Comparison of ENCODE assay signal across 29 mouse cellular contexts in genomic region chr14:104935956-104936355, GRCm38 (mm10).
DNase-seq lines count a peak whose midpoint lies in the region; ATAC-seq and TF ChIP-seq lines count a peak whose summit lies in the region.
"Had no signal": no experiment of that assay in that cellular context is flagged by ENCODE, and none has a peak within 500 bp of the region (broad histone marks: within the 10 kb centered on the region; RNA-seq: fewer than 3 reads in every experiment).

No protein-coding gene starts in this region.

- no peak for TF ChIP-seq EP300 in CH12.LX (IDR thresholded peaks at IDR 0.05; ENCODE audit: low read length)

- no peak for ATAC-seq in kidney, embryonic 15.5 days (replicated peaks; ENCODE audit: low FRiP score)
- ATAC-seq: CD4-positive, CD25-positive, alpha-beta regulatory T cell, adult 4 months; forebrain, embryonic 15.5 days; hindbrain, embryonic 16.5 days; intestine, embryonic 15.5 days had no signal

- WGBS in kidney, embryonic 15.5 days, result 66% methylated on average over 11 of the region's 11 CpGs

- H3K9ac ChIP-seq in CH12.LX (ENCODE audit: insufficient read depth, low read depth), result no peak overlapping the region
- no peak overlapping the region for H3K9ac ChIP-seq in ES-E14 (ENCODE audit: insufficient read depth, low read depth, low read length, poor library complexity, severe bottlenecking)
- no peak overlapping the region for H3K9ac ChIP-seq in kidney, embryonic 15.5 days
- H3K9ac ChIP-seq: embryonic facial prominence, embryonic 13.5 days; forebrain, embryonic 12.5 days; forebrain, embryonic 15.5 days; heart, embryonic 12.5 days; heart, embryonic 15.5 days; hindbrain, embryonic 13.5 days; intestine, embryonic 15.5 days had no signal

- H3K36me3 ChIP-seq in CH12.LX (replicated peaks in 1 of 2; ENCODE audit: control insufficient read depth in 1 of 2, insufficient read depth in 1 of 2, low read length in 1 of 2) (no peaks in the 10 kb centered on the region), E14TG2a.4 (ENCODE audit: insufficient read depth, low read length) (no peaks in the 10 kb centered on the region), ES-E14 (ENCODE audit: control insufficient read depth, insufficient read depth, low read length, poor library complexity, severe bottlenecking) (no peaks in the 10 kb centered on the region)
- no peaks in the 10 kb centered on the region for H3K36me3 ChIP-seq in kidney, embryonic 15.5 days
- H3K36me3 ChIP-seq: embryonic facial prominence, embryonic 10.5 days; embryonic facial prominence, embryonic 13.5 days; forebrain, embryonic 12.5 days; forebrain, embryonic 15.5 days; G1E; heart, embryonic 12.5 days; heart, embryonic 15.5 days; hindbrain, embryonic 10.5 days; hindbrain, embryonic 13.5 days; intestine, embryonic 15.5 days had no signal

- no peak for TF ChIP-seq POLR2A in CH12.LX (IDR thresholded peaks at IDR 0.05; ENCODE audit: low read depth, low read length)

- H3K79me2 ChIP-seq in CH12.LX (replicated peaks; ENCODE audit: control insufficient read depth, extremely low read depth, insufficient read depth, poor library complexity, severe bottlenecking), result no peaks in the 10 kb centered on the region

- H3K27me3 ChIP-seq in CH12.LX (replicated peaks) (no peaks in the 10 kb centered on the region), E14TG2a.4 (ENCODE audit: insufficient read depth, low read length) (no peaks in the 10 kb centered on the region)
- H3K27me3 ChIP-seq in kidney, embryonic 15.5 days, result no peaks in the 10 kb centered on the region
- H3K27me3 ChIP-seq: embryonic facial prominence, embryonic 13.5 days; forebrain, embryonic 12.5 days; forebrain, embryonic 15.5 days; heart, embryonic 12.5 days; heart, embryonic 15.5 days; hindbrain, embryonic 13.5 days; intestine, embryonic 15.5 days had no signal

- H3K9me3 ChIP-seq in CH12.LX (replicated peaks; ENCODE audit: low read length) (no peaks in the 10 kb centered on the region), E14TG2a.4 (ENCODE audit: low read length) (no peaks in the 10 kb centered on the region), ES-E14 (ENCODE audit: control insufficient read depth, insufficient read depth, low read depth, low read length) (no peaks in the 10 kb centered on the region)
- no peaks in the 10 kb centered on the region for H3K9me3 ChIP-seq in kidney, embryonic 15.5 days (replicated peaks)
- H3K9me3 ChIP-seq: embryonic facial prominence, embryonic 10.5 days; embryonic facial prominence, embryonic 13.5 days; forebrain, embryonic 12.5 days; forebrain, embryonic 15.5 days; heart, embryonic 12.5 days; heart, embryonic 15.5 days; hindbrain, embryonic 10.5 days; hindbrain, embryonic 13.5 days; intestine, embryonic 15.5 days had no signal

- dilution Hi-C loops in CH12.LX (cut with MboI; ENCODE audit: extremely low pct_ligation_motif_present, extremely low pct_unique_long_range_greater_than_20kb, low sequenced_read_pairs), result no loop called here

- H3K4me1 ChIP-seq in CH12.LX (ENCODE audit: control insufficient read depth in 1 of 2, insufficient read depth in 2 of 2) (no peaks in the 10 kb centered on the region), E14TG2a.4 (replicated peaks; ENCODE audit: low read depth, low read length) (peaks cover 11% of the 10 kb centered on the region; the same call in 1 of the 2 replicates), ES-E14 (ENCODE audit: control insufficient read depth in 2 of 2, insufficient read depth in 2 of 2, low read length in 2 of 2, poor library complexity in 1 of 2) (peaks cover 0 to 2% of the 10 kb centered on the region in 2 experiments; a peak in 1 of 4 replicates)
- no peaks in the 10 kb centered on the region for H3K4me1 ChIP-seq in kidney, embryonic 15.5 days
- H3K4me1 ChIP-seq: embryonic facial prominence, embryonic 10.5 days; embryonic facial prominence, embryonic 13.5 days; forebrain, embryonic 12.5 days; forebrain, embryonic 15.5 days; heart, embryonic 12.5 days; heart, embryonic 15.5 days; hindbrain, embryonic 10.5 days; hindbrain, embryonic 13.5 days; intestine, embryonic 15.5 days had no signal

- H3K4me2 ChIP-seq in CH12.LX (ENCODE audit: insufficient read depth, low read depth, poor library complexity, severe bottlenecking), result no peak overlapping the region
- no peak overlapping the region for H3K4me2 ChIP-seq in kidney, embryonic 15.5 days
- H3K4me2 ChIP-seq: embryonic facial prominence, embryonic 13.5 days; forebrain, embryonic 12.5 days; forebrain, embryonic 15.5 days; heart, embryonic 12.5 days; heart, embryonic 15.5 days; hindbrain, embryonic 13.5 days; intestine, embryonic 15.5 days had no signal

- peak; percentile 14 for TF ChIP-seq RAD21 in CH12.LX (IDR thresholded peaks at IDR 0.05; ENCODE audit: low read depth, low read length)

- DNase-seq in CH12.LX (ENCODE audit: extremely low read depth) (no peak), ES-E14 (ENCODE audit: low read depth, low spot score) (peak; percentile 47), ZHBTc4 (ENCODE audit: low read depth, low spot score) (peak; percentile 80)
- DNase-seq in spleen, postnatal 10 days (ENCODE audit: low spot score in 2 of 2), result no peak
- DNase-seq: adrenal gland, adult 2 months; adrenal gland, postnatal 14 days; cerebellum, adult 11-12 months; cerebellum, adult 9-10 months; cerebellum, postnatal 14 days; gastrocnemius, postnatal 25 days; heart, adult 18-20 months; heart, postnatal 10 days; heart, postnatal 36 days; kidney, adult 11 months had no signal

- peak in 1 of 2 experiments; percentile 32; a peak in 2 of 4 replicates for TF ChIP-seq CTCF in CH12.LX (conservative IDR thresholded peaks at IDR 0.05 in 1 of 2, IDR thresholded peaks at IDR 0.05 in 1 of 2; ENCODE audit: low read depth in 2 of 2, low read length in 2 of 2)
- peak; percentile 25 for TF ChIP-seq CTCF in E14TG2a.4 (conservative IDR thresholded peaks at IDR 0.05; ENCODE audit: low read length)

- in situ Hi-C loops in CH12.LX (cut with MboI; ENCODE audit: low pct_ligation_motif_present, low pct_unique_long_range_greater_than_20kb, low sequenced_read_pairs), result no loop called here
- in situ Hi-C loops in ES-E14 (cut with MboI; ENCODE audit: low sequenced_read_pairs in 2 of 2, unreplicated experiment in 2 of 2), result no loop called here

- no peak overlapping the region for H3K27ac ChIP-seq in CH12.LX (ENCODE audit: insufficient read depth, low read depth)
- H3K27ac ChIP-seq in ES-E14 (ENCODE audit: insufficient read depth, low read depth, low read length, poor library complexity, severe bottlenecking), result no peak overlapping the region
- H3K27ac ChIP-seq in kidney, embryonic 15.5 days, result no peak overlapping the region
- H3K27ac ChIP-seq: embryonic facial prominence, embryonic 10.5 days; embryonic facial prominence, embryonic 13.5 days; forebrain, embryonic 12.5 days; forebrain, embryonic 15.5 days; heart, embryonic 15.5 days; hindbrain, embryonic 10.5 days; hindbrain, embryonic 13.5 days; intestine, embryonic 15.5 days had no signal

- H3K4me3 ChIP-seq in CH12.LX (replicated peaks in 1 of 3; ENCODE audit: low read depth in 2 of 3, low read length in 2 of 3, poor library complexity in 1 of 3) (no peak overlapping the region), E14TG2a.4 (replicated peaks; ENCODE audit: low read length) (no peak overlapping the region), ES-E14 (ENCODE audit: insufficient read depth in 1 of 2, low read depth in 1 of 2, low read length in 2 of 2, poor library complexity in 1 of 2, severe bottlenecking in 1 of 2) (no peak overlapping the region)
- no peak overlapping the region for H3K4me3 ChIP-seq in kidney, embryonic 15.5 days (replicated peaks)
- H3K4me3 ChIP-seq: embryonic facial prominence, embryonic 10.5 days; embryonic facial prominence, embryonic 13.5 days; erythroblast, embryonic 14.5 days; forebrain, embryonic 12.5 days; forebrain, embryonic 15.5 days; heart, embryonic 12.5 days; heart, embryonic 15.5 days; hindbrain, embryonic 10.5 days; hindbrain, embryonic 13.5 days; intestine, embryonic 15.5 days had no signal

TF ChIP-seq in CH12.LX, 34 proteins besides CTCF, POLR2A, EP300 and RAD21:
- TF ChIP-seq CHD1 (IDR thresholded peaks at IDR 0.05; ENCODE audit: low read depth, low read length) (no peak), SMC3 (IDR thresholded peaks at IDR 0.05; ENCODE audit: low read depth, low read length) (peak; percentile 23; the same call in 1 of the 2 replicates)

TF ChIP-seq in ES-E14, 5 proteins besides CTCF, POLR2A, EP300 and RAD21:
- TF ChIP-seq CHD2 (IDR thresholded peaks at IDR 0.05; ENCODE audit: low read depth, low read length) (no peak), ZC3H11A (IDR thresholded peaks at IDR 0.05; ENCODE audit: borderline replicate concordance, low read depth, low read length) (0 out of 2 replicates have a peak, but pooled peaks have one; percentile 14)
TF ChIP-seq in ES-E14: peak in this region for 1.

Comparison
In these comparisons a context has a peak if more than half of its experiments do, and no peak if none do; other contexts are left out.
1. DNase-seq: peak in ES-E14 (single experiment) and ZHBTc4 (single experiment); none in CH12.LX (single experiment) and spleen, postnatal 10 days (0 of 2).